Mouse (Mus musculus): ENCODE results near the gene Actl7a. TPM values are rescaled to one million over a fixed set of nuclear protein-coding genes. Genes with fewer than 3 reads are reported as not detected.

The Actl7a gene
- not detected for polyA plus RNA-seq (2017; shearing (Covaris generic))

DNA sequence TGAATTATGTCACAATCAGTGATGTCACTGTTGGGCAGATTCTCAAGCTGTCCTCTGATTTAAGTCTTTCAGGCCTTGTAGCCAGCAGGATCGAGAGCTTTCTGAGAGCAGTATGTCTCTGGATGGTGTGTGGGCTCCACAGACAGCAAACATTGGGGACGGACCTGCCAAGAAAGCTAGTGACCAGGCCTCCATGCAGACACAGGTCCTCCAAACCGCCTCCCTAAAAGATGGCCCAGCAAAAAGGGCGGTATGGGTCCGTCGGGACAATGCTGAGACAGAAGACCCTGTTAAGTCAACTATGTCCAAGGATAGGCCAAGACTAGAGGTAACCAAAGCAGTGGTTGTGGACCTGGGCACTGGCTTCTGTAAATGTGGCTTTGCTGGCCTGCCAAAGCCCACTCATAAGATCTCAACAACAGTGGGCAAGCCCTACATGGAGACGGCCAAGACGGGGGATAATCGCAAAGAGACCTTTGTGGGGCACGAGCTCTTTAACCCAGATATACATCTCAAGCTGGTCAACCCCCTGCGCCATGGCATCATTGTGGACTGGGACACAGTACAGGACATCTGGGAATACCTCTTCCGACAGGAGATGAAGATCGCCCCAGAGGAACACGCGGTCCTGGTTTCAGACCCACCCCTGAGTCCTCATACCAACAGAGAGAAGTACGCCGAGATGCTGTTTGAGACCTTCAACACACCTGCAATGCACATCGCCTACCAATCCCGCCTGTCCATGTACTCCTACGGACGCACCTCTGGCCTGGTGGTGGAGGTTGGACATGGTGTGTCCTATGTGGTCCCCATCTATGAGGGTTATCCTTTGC is at the start of gene Actl7a:
Gene Actl7a (plus strand): TSS at position 51 of the 833 bp plus-strand sequence.

DNA sequence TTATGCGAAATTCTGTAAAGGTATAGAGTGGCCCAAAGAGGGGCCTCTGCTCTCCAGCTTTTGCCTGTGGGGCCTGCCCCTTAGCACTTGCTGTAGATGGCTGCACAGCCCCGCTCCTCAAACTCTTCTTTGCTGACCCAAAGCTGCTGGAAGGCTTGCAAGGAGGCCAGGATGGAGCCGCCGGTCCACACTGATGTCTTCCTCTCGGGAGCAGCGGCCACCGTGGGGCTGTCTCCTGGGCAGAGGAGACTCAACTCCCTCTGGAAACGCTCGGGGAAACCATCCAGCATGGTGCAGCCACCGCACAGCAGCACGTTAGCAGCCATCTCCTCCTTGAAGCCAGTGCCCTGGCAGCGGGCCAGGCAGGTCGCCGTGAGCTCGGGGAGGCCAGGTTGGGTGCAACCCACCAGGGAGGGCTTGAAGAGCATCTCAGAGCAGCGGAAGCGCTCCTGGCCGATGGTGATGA is 3.2 kb upstream of the Actl7a start, which contains the start of gene Gm26657:
Gene Gm26657 (plus strand): TSS at position 51 of the 466 bp plus-strand sequence.

DNA sequence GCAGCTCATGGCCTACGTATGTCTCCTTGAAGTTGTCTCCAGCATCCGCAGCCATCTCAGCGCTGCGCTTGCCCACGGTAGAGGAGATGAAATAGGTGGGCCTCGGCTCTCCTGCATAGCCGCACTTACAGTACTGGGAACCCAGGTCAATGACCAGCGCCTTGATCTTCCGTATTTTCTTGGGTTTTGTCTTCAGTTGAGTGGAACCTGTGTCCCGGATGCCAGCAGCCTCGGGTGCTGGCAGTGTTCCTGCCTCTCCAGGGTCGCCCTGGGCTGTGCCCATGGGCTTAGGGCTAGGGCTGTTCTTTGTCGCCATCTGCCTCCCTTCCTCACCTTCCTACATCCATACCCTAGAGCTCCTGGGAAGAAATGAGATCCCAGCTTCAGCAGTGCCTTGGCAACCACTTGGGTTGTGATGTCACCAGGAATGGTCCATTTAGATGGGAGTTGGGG is 2.1 kb upstream of the Actl7a start, which contains the start of gene Actl7b:
Gene Actl7b (minus strand): TSS at position 403 of the 453 bp plus-strand sequence.

Other genes starting within 250 kb of the Actl7a start
- not detected for gene Gm26657, start 3.3 kb upstream of the Actl7a start, polyA plus RNA-seq (2017; shearing (Covaris generic))
- gene Actl7b, start 2.0 kb upstream of the Actl7a start, polyA plus RNA-seq (2017; shearing (Covaris generic)) = not detected
- 41.6 TPM for gene Elp1, start 58.9 kb downstream of the Actl7a start, polyA plus RNA-seq (2017; shearing (Covaris generic))
- gene Fam206a, start 58.9 kb downstream of the Actl7a start, polyA plus RNA-seq (2017; shearing (Covaris generic)) = 25.7 TPM
- 1.9 TPM for gene Ctnnal1, start 121.8 kb downstream of the Actl7a start, polyA plus RNA-seq (2017; shearing (Covaris generic))
- gene Tmem245, start 204.0 kb downstream of the Actl7a start, polyA plus RNA-seq (2017; shearing (Covaris generic)) = 2.7 TPM
- not detected for gene Frrs1l, start 247.0 kb downstream of the Actl7a start, polyA plus RNA-seq (2017; shearing (Covaris generic))

All from CD4-positive, CD25-positive, alpha-beta regulatory T cell, adult 9 weeks (primary cell).